Mouse (Mus musculus): ENCODE measurements around the gene Sept8.
A peak's percentile ranks its signal among the peaks of the same experiment; 100 is the strongest.

The Sept8 gene

GRCm38 (mm10) chr11:53567224-53568014, 48.4 kb downstream of the Sept8 start, which contains the start of gene Kif3a:
Gene Kif3a (plus strand): TSS chr11:53567379.
- ATAC-seq (ENCODE audit: low TSS enrichment), result peak; percentile 97

GRCm38 (mm10) chr11:53580562-53580961, 61.5 kb downstream of the Sept8 start:
- ATAC-seq (ENCODE audit: low TSS enrichment), result no peak

GRCm38 (mm10) chr11:53583151-53583550, 64.1 kb downstream of the Sept8 start:
- no peak for ATAC-seq (ENCODE audit: low TSS enrichment)

- peak; percentile 78; the same call in 1 of the 2 replicates for ATAC-seq (ENCODE audit: low TSS enrichment)
Measured at GRCm38 (mm10) chr11:53584849-53585248, 65.8 kb downstream of the Sept8 start.

GRCm38 (mm10) chr11:53585510-53585909, 66.5 kb downstream of the Sept8 start:
- ATAC-seq (ENCODE audit: low TSS enrichment), result no peak

GRCm38 (mm10) chr11:53588279-53588678, 69.2 kb downstream of the Sept8 start:
- ATAC-seq (ENCODE audit: low TSS enrichment), result no peak

GRCm38 (mm10) chr11:53590368-53590768, 71.3 kb downstream of the Sept8 start:
- ATAC-seq (ENCODE audit: low TSS enrichment), result no peak

- no peak for ATAC-seq (ENCODE audit: low TSS enrichment)
Measured at GRCm38 (mm10) chr11:53591116-53591515, 72.1 kb downstream of the Sept8 start.

All from frontal cortex, adult (tissue).